Mouse (Mus musculus): Measurements from ENCODE around the gene Lif. TPM values are rescaled to one million over a fixed set of nuclear protein-coding genes. Genes with fewer than 3 reads are reported as not detected.

Lif gene
- not detected in 2 replicates for polyA plus RNA-seq (2012; ENCODE audit: insufficient read depth, insufficient read length, low replicate concordance, missing spikeins)

GRCm38 (mm10) chr11:4256846-4257607, at the start of gene Lif:
Lif (plus strand) TSS chr11:4257557.
- Histone ChIP-seq H3K27ac (ENCODE audit: insufficient read depth, low read depth, low read length) (no peak within 1 kb of the TSS), H3K4me3 (ENCODE audit: insufficient read depth, low read depth, low read length) (no peak within 1 kb of the TSS), H3K4me1 (ENCODE audit: control insufficient read depth, insufficient read depth, low read length) (peaks cover 22% of the 10 kb centered on the region)
- TF ChIP-seq CTCF (IDR thresholded peaks at IDR 0.05; ENCODE audit: insufficient read depth, low read depth, low read length): no peak
- TF ChIP-seq POLR2A (IDR thresholded peaks at IDR 0.05; ENCODE audit: insufficient read depth, low read depth, low read length): no peak
- 75% methylated on average over 11 of the region's 11 CpGs for WGBS

- Histone ChIP-seq H3K4me3 (ENCODE audit: insufficient read depth, low read depth, low read length) (no peak overlapping the region), H3K27ac (ENCODE audit: insufficient read depth, low read depth, low read length) (no peak overlapping the region), H3K4me1 (ENCODE audit: control insufficient read depth, insufficient read depth, low read length) (peaks cover 18% of the 10 kb centered on the region)
- no peak for TF ChIP-seq POLR2A (IDR thresholded peaks at IDR 0.05; ENCODE audit: insufficient read depth, low read depth, low read length)
- TF ChIP-seq CTCF (IDR thresholded peaks at IDR 0.05; ENCODE audit: insufficient read depth, low read depth, low read length): no peak
- 93% methylated on average over 9 of the region's 9 CpGs for WGBS
These were observed 49.7 kb upstream of the Lif start for GRCm38 (mm10) chr11:4207655-4208054.

GRCm38 (mm10) chr11:4209556-4209955, 47.8 kb upstream of the Lif start:
- no peak overlapping the region for H3K4me3 ChIP-seq (ENCODE audit: insufficient read depth, low read depth, low read length)
- peaks cover 15% of the 10 kb centered on the region for H3K4me1 ChIP-seq (ENCODE audit: control insufficient read depth, insufficient read depth, low read length)
- no peak for TF ChIP-seq POLR2A (IDR thresholded peaks at IDR 0.05; ENCODE audit: insufficient read depth, low read depth, low read length)
- no peak for TF ChIP-seq CTCF (IDR thresholded peaks at IDR 0.05; ENCODE audit: insufficient read depth, low read depth, low read length)
- H3K27ac ChIP-seq (ENCODE audit: insufficient read depth, low read depth, low read length): no peak overlapping the region
- 79% methylated on average over 5 of the region's 5 CpGs for WGBS

GRCm38 (mm10) chr11:4210786-4211185, 46.6 kb upstream of the Lif start:
- H3K27ac ChIP-seq (ENCODE audit: insufficient read depth, low read depth, low read length): no peak overlapping the region
- peaks cover 8% of the 10 kb centered on the region for H3K4me1 ChIP-seq (ENCODE audit: control insufficient read depth, insufficient read depth, low read length)
- TF ChIP-seq CTCF (IDR thresholded peaks at IDR 0.05; ENCODE audit: insufficient read depth, low read depth, low read length) (no peak), POLR2A (IDR thresholded peaks at IDR 0.05; ENCODE audit: insufficient read depth, low read depth, low read length) (no peak)
- WGBS: 93% methylated on average over 1 of the region's 1 CpGs
- H3K4me3 ChIP-seq (ENCODE audit: insufficient read depth, low read depth, low read length): no peak overlapping the region

GRCm38 (mm10) chr11:4213107-4213506, 44.2 kb upstream of the Lif start:
- Histone ChIP-seq H3K27ac (ENCODE audit: insufficient read depth, low read depth, low read length) (no peak overlapping the region), H3K4me3 (ENCODE audit: insufficient read depth, low read depth, low read length) (no peak overlapping the region), H3K4me1 (ENCODE audit: control insufficient read depth, insufficient read depth, low read length) (peaks cover 4% of the 10 kb centered on the region)
- 93% methylated on average over 10 of the region's 10 CpGs for WGBS
- TF ChIP-seq CTCF (IDR thresholded peaks at IDR 0.05; ENCODE audit: insufficient read depth, low read depth, low read length): no peak
- no peak for TF ChIP-seq POLR2A (IDR thresholded peaks at IDR 0.05; ENCODE audit: insufficient read depth, low read depth, low read length)

GRCm38 (mm10) chr11:4214572-4214971, 42.8 kb upstream of the Lif start:
- H3K4me1 ChIP-seq (ENCODE audit: control insufficient read depth, insufficient read depth, low read length): peaks cover 10% of the 10 kb centered on the region
- TF ChIP-seq POLR2A (IDR thresholded peaks at IDR 0.05; ENCODE audit: insufficient read depth, low read depth, low read length): no peak
- TF ChIP-seq CTCF (IDR thresholded peaks at IDR 0.05; ENCODE audit: insufficient read depth, low read depth, low read length): no peak
- 96% methylated on average over 14 of the region's 14 CpGs for WGBS
- H3K27ac ChIP-seq (ENCODE audit: insufficient read depth, low read depth, low read length): no peak overlapping the region
- H3K4me3 ChIP-seq (ENCODE audit: insufficient read depth, low read depth, low read length): no peak overlapping the region

- H3K4me1 ChIP-seq (ENCODE audit: control insufficient read depth, insufficient read depth, low read length): peaks cover 12% of the 10 kb centered on the region
- no peak overlapping the region for H3K4me3 ChIP-seq (ENCODE audit: insufficient read depth, low read depth, low read length)
- H3K27ac ChIP-seq (ENCODE audit: insufficient read depth, low read depth, low read length): no peak overlapping the region
- WGBS: 87% methylated on average over 10 of the region's 10 CpGs
- TF ChIP-seq CTCF (IDR thresholded peaks at IDR 0.05; ENCODE audit: insufficient read depth, low read depth, low read length) (no peak), POLR2A (IDR thresholded peaks at IDR 0.05; ENCODE audit: insufficient read depth, low read depth, low read length) (no peak)
These were observed 42.3 kb upstream of the Lif start for GRCm38 (mm10) chr11:4215061-4215460.

GRCm38 (mm10) chr11:4216248-4217000, 40.9 kb upstream of the Lif start:
- peaks cover 13% of the 10 kb centered on the region for H3K4me1 ChIP-seq (ENCODE audit: control insufficient read depth, insufficient read depth, low read length)
- 64% methylated on average over 9 of the region's 9 CpGs for WGBS
- H3K4me3 ChIP-seq (ENCODE audit: insufficient read depth, low read depth, low read length): no peak overlapping the region
- TF ChIP-seq CTCF (IDR thresholded peaks at IDR 0.05; ENCODE audit: insufficient read depth, low read depth, low read length) (no peak), POLR2A (IDR thresholded peaks at IDR 0.05; ENCODE audit: insufficient read depth, low read depth, low read length) (no peak)
- peak overlapping the region; percentile 45 for H3K27ac ChIP-seq (ENCODE audit: insufficient read depth, low read depth, low read length)
